Mouse (Mus musculus): ENCODE results near the gene Rptor. TPM values are rescaled to one million over a fixed set of nuclear protein-coding genes. Genes with fewer than 3 reads are reported as not detected.
A peak's percentile ranks its signal among the peaks of the same experiment; 100 is the strongest.

Rptor gene
- polyA plus RNA-seq, 1 experiment, result 34.4 TPM

GRCm38 (mm10) chr11:119675546-119675945, 72.8 kb downstream of the Rptor start:
- TF ChIP-seq CTCF (IDR thresholded peaks at IDR 0.05; ENCODE audit: borderline replicate concordance, extremely low read depth, insufficient read depth, insufficient read length), result no peak
- TF ChIP-seq POLR2A (IDR thresholded peaks at IDR 0.05; ENCODE audit: borderline replicate concordance, extremely low read depth, insufficient read depth, insufficient read length, poor library complexity, severe bottlenecking), result no peak
- DNase-seq (ENCODE audit: low read depth), result no peak

- DNase-seq (ENCODE audit: low read depth), result no peak
- TF ChIP-seq POLR2A (IDR thresholded peaks at IDR 0.05; ENCODE audit: borderline replicate concordance, extremely low read depth, insufficient read depth, insufficient read length, poor library complexity, severe bottlenecking), result no peak
- TF ChIP-seq CTCF (IDR thresholded peaks at IDR 0.05; ENCODE audit: borderline replicate concordance, extremely low read depth, insufficient read depth, insufficient read length), result no peak
Measured at GRCm38 (mm10) chr11:119676751-119677411, 74.2 kb downstream of the Rptor start.

GRCm38 (mm10) chr11:119678427-119678826, 75.7 kb downstream of the Rptor start:
- peak; percentile 62 for DNase-seq (ENCODE audit: low read depth)
- no peak for TF ChIP-seq CTCF (IDR thresholded peaks at IDR 0.05; ENCODE audit: borderline replicate concordance, extremely low read depth, insufficient read depth, insufficient read length)
- no peak for TF ChIP-seq POLR2A (IDR thresholded peaks at IDR 0.05; ENCODE audit: borderline replicate concordance, extremely low read depth, insufficient read depth, insufficient read length, poor library complexity, severe bottlenecking)

- no peak for DNase-seq (ENCODE audit: low read depth)
- TF ChIP-seq POLR2A (IDR thresholded peaks at IDR 0.05; ENCODE audit: borderline replicate concordance, extremely low read depth, insufficient read depth, insufficient read length, poor library complexity, severe bottlenecking) (no peak), CTCF (IDR thresholded peaks at IDR 0.05; ENCODE audit: borderline replicate concordance, extremely low read depth, insufficient read depth, insufficient read length) (no peak)
Measured at GRCm38 (mm10) chr11:119680735-119681134, 78.0 kb downstream of the Rptor start.

GRCm38 (mm10) chr11:119682285-119682684, 79.6 kb downstream of the Rptor start:
- TF ChIP-seq POLR2A (IDR thresholded peaks at IDR 0.05; ENCODE audit: borderline replicate concordance, extremely low read depth, insufficient read depth, insufficient read length, poor library complexity, severe bottlenecking) (no peak), CTCF (IDR thresholded peaks at IDR 0.05; ENCODE audit: borderline replicate concordance, extremely low read depth, insufficient read depth, insufficient read length) (no peak)
- DNase-seq (ENCODE audit: low read depth), result no peak

GRCm38 (mm10) chr11:119683796-119684195, 81.1 kb downstream of the Rptor start:
- DNase-seq (ENCODE audit: low read depth), result no peak
- TF ChIP-seq CTCF (IDR thresholded peaks at IDR 0.05; ENCODE audit: borderline replicate concordance, extremely low read depth, insufficient read depth, insufficient read length) (no peak), POLR2A (IDR thresholded peaks at IDR 0.05; ENCODE audit: borderline replicate concordance, extremely low read depth, insufficient read depth, insufficient read length, poor library complexity, severe bottlenecking) (no peak)

DNA sequence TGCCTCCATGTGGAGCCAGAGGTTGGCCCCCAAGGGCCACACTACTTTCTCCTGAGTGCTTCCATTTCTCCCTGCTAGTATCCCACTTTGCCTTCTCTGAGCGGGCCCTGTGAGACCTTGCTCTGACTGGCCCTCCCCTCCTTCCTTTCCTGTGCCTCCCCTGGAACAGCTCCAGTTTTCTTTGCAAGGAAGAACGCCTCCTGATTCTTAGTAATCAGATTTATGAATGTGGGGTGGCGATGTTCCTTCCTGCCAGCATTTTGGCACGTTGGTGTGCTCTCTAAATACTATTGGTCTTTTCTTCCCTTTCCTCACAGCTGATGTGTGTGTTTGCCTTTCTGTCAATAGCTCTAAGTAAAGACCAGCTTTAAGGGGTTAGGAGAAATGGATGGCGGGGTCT, 82.8 kb downstream of the Rptor start:
- TF ChIP-seq CTCF (IDR thresholded peaks at IDR 0.05; ENCODE audit: borderline replicate concordance, extremely low read depth, insufficient read depth, insufficient read length), result no peak
- no peak for TF ChIP-seq POLR2A (IDR thresholded peaks at IDR 0.05; ENCODE audit: borderline replicate concordance, extremely low read depth, insufficient read depth, insufficient read length, poor library complexity, severe bottlenecking)
- DNase-seq (ENCODE audit: low read depth), result peak; percentile 72

DNA sequence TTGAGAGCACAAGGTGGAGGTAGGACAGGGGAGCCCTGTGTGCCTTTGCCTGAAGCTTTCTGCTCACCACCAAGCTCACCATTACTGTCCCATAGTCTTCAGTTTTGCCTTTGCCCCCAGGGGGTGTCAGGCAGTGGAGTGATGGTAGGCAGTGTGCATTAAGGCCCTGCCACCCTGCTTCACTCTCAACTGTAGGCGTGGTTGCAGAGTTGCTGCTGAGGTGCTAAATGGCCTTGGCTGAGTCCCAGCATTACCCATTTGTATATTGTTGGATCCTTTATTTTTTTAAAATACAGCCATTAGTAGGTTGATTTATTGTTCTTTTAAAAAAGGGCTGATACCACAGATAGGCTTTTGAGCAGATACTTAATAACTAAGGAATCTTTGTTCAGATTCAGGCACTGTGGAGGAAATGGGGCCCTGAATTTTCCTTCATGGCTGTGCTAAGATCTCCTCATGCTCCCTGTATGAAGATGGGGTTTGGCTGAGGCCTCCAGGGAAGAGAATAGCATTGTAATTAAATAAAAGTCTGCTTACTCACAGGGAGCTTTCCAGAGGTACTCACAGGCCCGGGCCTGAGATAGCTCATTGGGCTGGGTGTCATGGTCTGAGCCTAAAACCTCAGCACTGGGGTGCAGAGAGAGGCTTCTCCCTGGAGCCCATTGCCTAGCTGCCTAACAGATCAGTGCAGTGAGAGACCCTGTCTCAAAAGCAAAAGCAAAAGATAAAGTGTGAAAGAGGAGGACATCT, 83.4 kb downstream of the Rptor start:
- TF ChIP-seq CTCF (IDR thresholded peaks at IDR 0.05; ENCODE audit: borderline replicate concordance, extremely low read depth, insufficient read depth, insufficient read length) (no peak), POLR2A (IDR thresholded peaks at IDR 0.05; ENCODE audit: borderline replicate concordance, extremely low read depth, insufficient read depth, insufficient read length, poor library complexity, severe bottlenecking) (no peak)

DNA sequence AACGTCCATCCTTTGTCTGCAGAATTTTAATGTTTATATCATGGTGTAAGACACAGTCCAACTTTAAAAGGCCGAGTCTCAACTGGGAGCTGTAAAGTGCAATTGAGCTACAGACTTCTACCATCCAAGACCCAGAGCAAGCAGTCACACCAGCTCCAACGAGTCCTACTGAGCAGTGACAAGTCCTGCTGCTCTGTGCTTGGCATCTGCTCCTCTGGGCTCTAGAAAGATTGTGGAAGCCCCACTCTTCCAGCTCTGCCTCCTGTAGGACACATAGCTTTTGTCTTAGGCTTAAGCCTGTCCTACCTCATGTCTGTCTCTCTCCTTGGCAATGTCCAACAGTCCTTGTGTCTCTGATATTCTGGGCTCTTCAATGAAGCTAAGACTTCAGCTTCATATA, 84.6 kb downstream of the Rptor start:
- DNase-seq (ENCODE audit: low read depth), result no peak

More for the DNA sequence above, 83.4 kb downstream of the Rptor start:
- peak; percentile 50 for DNase-seq (ENCODE audit: low read depth)

GRCm38 (mm10) chr11:119687966-119688365, 85.3 kb downstream of the Rptor start:
- TF ChIP-seq POLR2A (IDR thresholded peaks at IDR 0.05; ENCODE audit: borderline replicate concordance, extremely low read depth, insufficient read depth, insufficient read length, poor library complexity, severe bottlenecking), result no peak
- DNase-seq (ENCODE audit: low read depth), result no peak

More for the DNA sequence above, 84.6 kb downstream of the Rptor start:
- TF ChIP-seq CTCF (IDR thresholded peaks at IDR 0.05; ENCODE audit: borderline replicate concordance, extremely low read depth, insufficient read depth, insufficient read length) (no peak), POLR2A (IDR thresholded peaks at IDR 0.05; ENCODE audit: borderline replicate concordance, extremely low read depth, insufficient read depth, insufficient read length, poor library complexity, severe bottlenecking) (no peak)

DNA sequence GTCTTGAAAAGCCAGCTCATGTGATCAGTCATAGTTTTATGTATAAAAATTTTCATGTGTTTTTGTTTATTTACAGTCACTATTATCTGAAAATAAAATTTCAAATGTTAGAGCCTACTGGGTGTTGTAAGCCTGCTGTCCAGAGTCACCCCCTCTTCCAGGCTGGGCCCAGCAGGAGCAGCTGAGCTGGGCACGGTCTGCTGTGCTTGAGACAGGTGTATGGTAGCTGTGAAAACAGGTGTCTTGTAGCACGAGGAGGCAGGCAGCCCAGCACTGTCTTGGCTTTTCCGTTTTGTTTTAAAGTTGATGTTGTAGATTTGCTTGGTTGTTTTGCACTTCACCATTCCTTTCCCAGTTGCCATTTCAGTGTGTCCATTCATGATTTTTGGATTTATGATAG, 87.2 kb downstream of the Rptor start:
- no peak for DNase-seq (ENCODE audit: low read depth)
- TF ChIP-seq POLR2A (IDR thresholded peaks at IDR 0.05; ENCODE audit: borderline replicate concordance, extremely low read depth, insufficient read depth, insufficient read length, poor library complexity, severe bottlenecking) (no peak), CTCF (IDR thresholded peaks at IDR 0.05; ENCODE audit: borderline replicate concordance, extremely low read depth, insufficient read depth, insufficient read length) (no peak)
